Mouse (Mus musculus) lung, embryonic 14.5 days (tissue): ENCODE data around the gene Gpc6. TPM values are rescaled to one million over a fixed set of nuclear protein-coding genes. Genes with fewer than 3 reads are reported as not detected.
A peak's percentile ranks its signal among the peaks of the same experiment; 100 is the strongest.

ENCODE experiments used
- ATAC-seq: fragments of 200-750 bp; cut with Nextera tagmentation; 2 replicates; pipeline ENCODE4 v1.8.0; 2017; ENCODE audit warnings: mild to moderate bottlenecking, moderate TSS enrichment, moderate library complexity; ENCODE audit not compliant: insufficient read depth
- DNase-seq: peaks from one replicate; pipeline ENCODE4 v3.0.0-alpha.2; 2015
- H3K27ac ChIP-seq: fragments of 300-500 bp; sonication (generic); 2 replicates; pipeline ENCODE4 v1.5.1; 2014; ENCODE audit warnings: low read depth, mild to moderate bottlenecking, moderate library complexity
- H3K27me3 ChIP-seq: fragments of 300-500 bp; sonication (generic); 2 replicates; pipeline ENCODE4 v1.6.1; 2014; ENCODE audit warnings: low read length, control low read depth; ENCODE audit not compliant: insufficient read depth
- H3K36me3 ChIP-seq: fragments of 300-500 bp; sonication (generic); 2 replicates; pipeline ENCODE4 v1.6.1; 2014; ENCODE audit warnings: control low read depth; ENCODE audit not compliant: insufficient read depth
- H3K4me1 ChIP-seq: fragments of 300-500 bp; sonication (generic); 2 replicates; pipeline ENCODE4 v1.6.1; 2014; ENCODE audit warnings: antibody characterized with exemption, control low read depth; ENCODE audit not compliant: insufficient read depth
- H3K4me2 ChIP-seq: fragments of 300-500 bp; sonication (generic); 2 replicates; pipeline ENCODE4 v1.6.1; 2014; ENCODE audit warnings: mild to moderate bottlenecking
- H3K4me3 ChIP-seq: fragments of 300-500 bp; sonication (generic); 2 replicates; pipeline ENCODE4 v1.5.1; 2014; ENCODE audit warnings: low read depth, low read length
- H3K9ac ChIP-seq: fragments of 300-500 bp; sonication (generic); 2 replicates; pipeline ENCODE4 v1.6.1; 2014
- H3K9me3 ChIP-seq: fragments of 300-500 bp; sonication (generic); 2 replicates; pipeline ENCODE4 v1.6.1; 2016; ENCODE audit warnings: low read depth, low read length, control low read depth
- CTCF ChIP-seq: IDR thresholded peaks from 2 replicates; pipeline ENCODE4 v1.5.1; 2016; ENCODE audit warnings: antibody characterized with exemption, low read depth
- WGBS: fragments of 180-500 bp; shearing (Covaris S2); extraction: QIAGEN DNeasy Blood & Tissue Kit; methylation state at CpG from one replicate; pipeline ENCODE4 v1.1.7; 2014; 5-methylcytosine and 5-hydroxymethylcytosine counted together
- polyA plus RNA-seq: library from polyadenylated mRNA; unstranded; fragments of >200 nt; fragmentation: Nextera tagmentation; extraction: Ambion mirVana; gene quantifications from 2 replicates; pipeline ENCODE4 v1.2.1, GENCODE M21; 2014

Gpc6 gene
- polyA plus RNA-seq, 1 experiment from 2014 or later = 38.9 TPM

GRCm38 (mm10) chr14:117643069-117643468, 718.0 kb downstream of the Gpc6 start:
- Histone ChIP-seq H3K9ac (no peak overlapping the region), H3K36me3 (no peaks in the 10 kb centered on the region), H3K9me3 (no peaks in the 10 kb centered on the region), H3K4me3 (no peak overlapping the region), H3K27ac (no peak overlapping the region), H3K4me1 (no peaks in the 10 kb centered on the region), H3K4me2 (no peak overlapping the region), H3K27me3 (no peaks in the 10 kb centered on the region)
- TF ChIP-seq CTCF = no peak
- 83% methylated on average over 1 of the region's 1 CpGs for WGBS
- DNase-seq (no peak), ATAC-seq (no peak)

DNA sequence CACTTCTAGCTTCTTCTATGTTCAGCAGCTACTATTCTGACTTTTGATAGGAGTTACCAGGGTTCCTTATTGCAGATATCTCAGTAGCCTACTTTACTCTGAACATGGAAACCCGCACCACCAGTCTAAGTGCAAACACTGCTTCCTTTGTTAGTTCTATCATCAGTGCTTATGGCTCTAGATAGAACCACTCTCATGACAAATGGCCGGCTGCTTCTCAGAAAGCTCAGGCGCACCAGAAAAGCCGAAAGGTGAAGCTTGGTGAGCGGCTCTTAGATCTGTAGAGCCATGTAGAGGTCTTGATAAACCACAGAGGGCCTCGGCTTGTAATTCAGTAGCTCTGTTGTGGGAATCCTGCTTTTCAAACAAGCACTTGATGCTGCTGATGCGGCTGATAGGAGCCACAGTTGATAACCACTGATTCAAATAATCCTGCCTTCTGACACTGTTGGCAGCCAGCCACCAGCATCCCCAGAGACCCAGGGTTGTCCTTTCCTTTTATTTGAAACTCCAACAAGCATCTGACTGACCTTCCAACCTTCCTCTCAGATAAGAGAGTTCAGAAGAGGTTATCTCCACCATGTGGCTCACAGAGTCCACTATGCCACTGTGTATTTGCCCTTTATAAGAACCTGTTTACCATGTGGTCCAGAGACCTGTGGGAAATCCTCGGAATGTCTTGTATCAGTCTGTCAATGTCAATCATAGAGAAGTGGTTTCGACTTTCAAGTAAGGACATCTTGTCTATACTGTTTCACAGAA, 723.3 kb downstream of the Gpc6 start:
- 34% methylated on average over 9 of the region's 9 CpGs for WGBS
- no peak; the same call in 1 of the 2 replicates for ATAC-seq
- H3K4me2 ChIP-seq = no peak overlapping the region

DNA sequence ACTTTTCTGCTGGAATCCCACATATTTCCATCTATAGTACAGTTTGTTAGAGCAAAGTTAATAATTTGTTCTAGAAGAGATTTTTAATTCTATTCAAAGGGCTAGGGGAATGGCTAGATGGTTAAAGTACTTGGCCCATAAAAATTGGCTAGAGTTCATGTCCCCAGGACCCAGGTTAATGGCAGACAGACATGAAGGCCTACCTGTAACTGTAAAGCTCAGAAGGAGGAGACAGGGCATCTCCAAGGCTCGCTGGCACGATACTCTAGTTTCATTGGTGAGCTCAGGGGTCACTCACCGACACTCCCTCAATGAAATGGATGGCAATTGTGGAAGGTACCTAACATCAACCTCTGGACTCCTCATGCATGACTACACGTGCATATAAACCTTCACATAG, 725.0 kb downstream of the Gpc6 start:
- ATAC-seq (no peak), DNase-seq (no peak)
- Histone ChIP-seq H3K4me1 (0 out of 2 replicates have a peak, but pooled peaks cover 5% of the 10 kb centered on the region), H3K4me3 (no peak overlapping the region), H3K4me2 (no peak overlapping the region), H3K36me3 (no peaks in the 10 kb centered on the region), H3K9ac (no peak overlapping the region), H3K27ac (no peak overlapping the region), H3K27me3 (no peaks in the 10 kb centered on the region), H3K9me3 (no peaks in the 10 kb centered on the region)
- no peak for TF ChIP-seq CTCF
- WGBS = 92% methylated on average over 4 of the region's 4 CpGs

More for the DNA sequence above, 723.3 kb downstream of the Gpc6 start:
- no peaks in the 10 kb centered on the region for H3K9me3 ChIP-seq
- no peak overlapping the region for H3K27ac ChIP-seq
- no peak overlapping the region for H3K9ac ChIP-seq
- peak; percentile 11 for DNase-seq
- H3K4me3 ChIP-seq = no peak overlapping the region
- H3K36me3 ChIP-seq = no peaks in the 10 kb centered on the region
- no peaks in the 10 kb centered on the region for H3K27me3 ChIP-seq
- 0 out of 2 replicates have a peak, but pooled peaks cover 5% of the 10 kb centered on the region for H3K4me1 ChIP-seq
- no peak for TF ChIP-seq CTCF

- no peak overlapping the region for H3K4me2 ChIP-seq
- ATAC-seq = no peak
- no peaks in the 10 kb centered on the region for H3K9me3 ChIP-seq
- H3K4me1 ChIP-seq = 0 out of 2 replicates have a peak, but pooled peaks cover 5% of the 10 kb centered on the region
- H3K27ac ChIP-seq = no peak overlapping the region
- no peaks in the 10 kb centered on the region for H3K27me3 ChIP-seq
- H3K4me3 ChIP-seq = no peak overlapping the region
- peak; percentile 18 for DNase-seq
- no peaks in the 10 kb centered on the region for H3K36me3 ChIP-seq
- no peak for TF ChIP-seq CTCF
- H3K9ac ChIP-seq = no peak overlapping the region
- WGBS = 46% methylated on average over 4 of the region's 4 CpGs
Measured at GRCm38 (mm10) chr14:117651271-117651670, 726.2 kb downstream of the Gpc6 start.

DNA sequence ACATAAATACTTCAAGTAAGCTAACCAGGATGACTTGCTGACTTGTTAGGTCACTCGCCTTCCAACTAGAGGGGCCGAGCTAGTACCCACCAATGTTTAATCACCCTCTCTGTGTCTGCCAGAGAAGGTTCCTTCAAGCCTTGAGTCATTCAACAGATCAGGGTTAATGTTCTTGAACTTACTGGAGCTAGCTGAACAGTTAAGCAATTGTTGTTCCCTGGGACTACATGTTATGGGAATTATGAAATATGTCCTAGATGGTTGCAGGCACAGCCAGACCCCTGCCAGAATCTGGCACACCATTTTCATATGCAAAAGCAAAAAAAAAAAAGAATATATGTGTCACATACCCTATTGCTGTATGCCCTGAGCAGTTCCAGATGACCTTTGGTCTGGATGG, 726.8 kb downstream of the Gpc6 start:
- Histone ChIP-seq H3K9ac (no peak overlapping the region), H3K27ac (no peak overlapping the region)
- WGBS = 87% methylated on average over 2 of the region's 2 CpGs

GRCm38 (mm10) chr14:117655382-117655781, 730.3 kb downstream of the Gpc6 start:
- Histone ChIP-seq H3K9me3 (no peaks in the 10 kb centered on the region), H3K27ac (no peak overlapping the region), H3K27me3 (no peaks in the 10 kb centered on the region), H3K4me1 (no peaks in the 10 kb centered on the region), H3K36me3 (no peaks in the 10 kb centered on the region), H3K9ac (no peak overlapping the region), H3K4me2 (no peak overlapping the region), H3K4me3 (no peak overlapping the region)
- DNase-seq = no peak
- no peak for ATAC-seq
- TF ChIP-seq CTCF = no peak
- WGBS = 87% methylated on average over 6 of the region's 6 CpGs

More for the DNA sequence above, 726.8 kb downstream of the Gpc6 start:
- ATAC-seq = no peak
- H3K4me3 ChIP-seq = no peak overlapping the region
- no peaks in the 10 kb centered on the region for H3K36me3 ChIP-seq
- no peaks in the 10 kb centered on the region for H3K9me3 ChIP-seq
- TF ChIP-seq CTCF = no peak
- H3K4me1 ChIP-seq = 0 out of 2 replicates have a peak, but pooled peaks cover 5% of the 10 kb centered on the region
- H3K4me2 ChIP-seq = no peak overlapping the region
- no peak for DNase-seq
- H3K27me3 ChIP-seq = no peaks in the 10 kb centered on the region

GRCm38 (mm10) chr14:117659198-117659761, 734.2 kb downstream of the Gpc6 start:
- 82% methylated on average over 8 of the region's 8 CpGs for WGBS
- Histone ChIP-seq H3K9me3 (no peaks in the 10 kb centered on the region), H3K36me3 (no peaks in the 10 kb centered on the region), H3K4me1 (no peaks in the 10 kb centered on the region), H3K27ac (no peak overlapping the region), H3K4me2 (no peak overlapping the region), H3K9ac (no peak overlapping the region), H3K4me3 (no peak overlapping the region), H3K27me3 (no peaks in the 10 kb centered on the region)
- no peak for ATAC-seq
- TF ChIP-seq CTCF = no peak
- no peak for DNase-seq
